Mouse (Mus musculus) Patski (cell line): ENCODE results near the gene Trem1. TPM values are rescaled to one million over a fixed set of nuclear protein-coding genes. Genes with fewer than 3 reads are reported as not detected.

ENCODE experiments used
- ATAC-seq: fragments of 100-300 bp; one replicate; pipeline ENCODE4 v1.8.0; 2021
- CTCF ChIA-PET: fragments of 350-600 bp; sonication (Branson Sonifier 250); formaldehyde crosslinking; loops from one replicate; lab custom pipeline; 2022; ENCODE audit warnings: inconsistent platforms; lab: Charles Lee
- POLR2A ChIA-PET: fragments of 350-600 bp; sonication (Branson Sonifier 250); formaldehyde crosslinking; loops from one replicate; lab custom pipeline; 2022; ENCODE audit warnings: antibody characterized with exemption, inconsistent platforms; lab: Charles Lee
- DNase-seq: peaks from one replicate; pipeline ENCODE4 v3.0.0-alpha.2; 2011; ENCODE audit warnings: low read depth, low spot score
- H3K27me3 ChIP-seq: fragments of 371-371 bp; one replicate; pipeline ENCODE4 v1.5.1; 2021
- CTCF ChIP-seq: fragments of 100-300 bp; IDR thresholded peaks from one replicate; pipeline ENCODE4 v1.5.1; 2021
- in situ Hi-C: fragments of 300-500 bp; cut with MboI; formaldehyde crosslinking; loops from 3 replicates; pipeline ENCODE4 v1.11.1; 2018; ENCODE audit warnings: low pct_unique_long_range_greater_than_20kb, mixed read lengths
- polyA plus RNA-seq: library from polyadenylated mRNA; unstranded; gene quantifications from one replicate; pipeline ENCODE4 v1.2.3, GENCODE M21; 2021

Trem1 gene
- polyA plus RNA-seq, 1 experiment from 2014 or later, result not detected

DNA sequence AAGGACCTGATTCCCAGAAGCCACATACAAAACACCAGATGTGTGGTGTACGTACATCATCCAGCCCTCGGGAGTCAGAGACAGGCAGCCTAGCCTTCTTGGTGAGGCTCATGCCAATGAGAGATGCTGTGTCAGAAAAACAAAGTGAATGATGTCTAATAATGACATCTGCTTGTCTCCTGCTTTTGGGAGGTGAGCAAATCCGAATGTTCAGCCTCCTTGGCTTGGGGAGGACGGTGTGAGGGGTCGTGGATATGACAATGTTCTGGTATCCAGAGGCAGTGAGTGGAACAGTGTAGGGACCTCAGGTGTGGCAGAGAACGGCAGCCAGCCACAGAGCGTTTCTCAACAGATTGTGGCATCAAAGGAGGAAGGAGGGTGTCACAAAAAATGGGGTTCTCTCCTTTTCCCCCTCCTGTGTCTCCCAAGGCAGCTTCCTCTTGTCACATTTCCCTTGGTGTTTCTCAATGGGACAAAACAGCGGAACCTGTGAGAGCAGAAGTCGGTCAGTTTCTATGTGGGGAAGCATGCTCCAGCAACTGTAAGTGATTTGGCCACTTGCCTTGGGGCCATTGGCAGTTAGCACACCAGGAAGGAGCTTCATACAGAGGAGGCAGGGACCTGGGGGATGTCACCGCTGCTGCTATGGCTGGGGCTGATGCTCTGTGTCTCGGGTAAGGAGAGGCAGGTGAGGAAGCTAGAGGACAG, 14.8 kb downstream of the Trem1 start, which contains the start of gene Trem3:
Gene Trem3, plus strand, starts transcription at position 557 of the 708 bp plus-strand sequence.
- POLR2A ChIA-PET, result no interaction called here
- no peak for DNase-seq
- ATAC-seq, result no peak

DNA sequence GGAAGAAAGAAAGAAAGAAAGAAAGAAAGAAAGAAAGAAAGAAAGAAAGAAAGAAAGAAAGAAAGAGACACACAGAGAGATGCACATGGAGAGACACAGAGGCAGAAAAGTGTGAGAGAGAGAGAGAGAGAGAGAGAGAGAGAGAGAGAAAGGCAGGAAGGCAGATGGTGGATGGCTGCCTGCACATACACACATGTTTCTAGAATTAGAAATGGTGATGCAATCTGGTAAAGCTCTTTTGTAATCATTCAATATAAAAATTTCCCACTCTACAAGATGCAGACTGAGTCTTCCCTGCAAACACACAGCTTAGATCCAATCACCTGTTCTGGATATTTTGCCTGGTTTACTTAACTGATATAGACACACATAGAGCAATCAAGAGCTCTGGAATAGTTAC, 16.5 kb downstream of the Trem1 start:
- ATAC-seq (no peak), DNase-seq (no peak)
- ChIA-PET POLR2A (no interaction called here), CTCF (no interaction called here)
- no peaks in the 10 kb centered on the region for H3K27me3 ChIP-seq
- no peak for TF ChIP-seq CTCF
- in situ Hi-C loops, result no loop called here

More for the DNA sequence above, 14.8 kb downstream of the Trem1 start, which contains the start of gene Trem3:
- TF ChIP-seq CTCF, result no peak
- in situ Hi-C loops, result no loop called here
- CTCF ChIA-PET, result no interaction called here
- H3K27me3 ChIP-seq, result no peaks in the 10 kb centered on the region

DNA sequence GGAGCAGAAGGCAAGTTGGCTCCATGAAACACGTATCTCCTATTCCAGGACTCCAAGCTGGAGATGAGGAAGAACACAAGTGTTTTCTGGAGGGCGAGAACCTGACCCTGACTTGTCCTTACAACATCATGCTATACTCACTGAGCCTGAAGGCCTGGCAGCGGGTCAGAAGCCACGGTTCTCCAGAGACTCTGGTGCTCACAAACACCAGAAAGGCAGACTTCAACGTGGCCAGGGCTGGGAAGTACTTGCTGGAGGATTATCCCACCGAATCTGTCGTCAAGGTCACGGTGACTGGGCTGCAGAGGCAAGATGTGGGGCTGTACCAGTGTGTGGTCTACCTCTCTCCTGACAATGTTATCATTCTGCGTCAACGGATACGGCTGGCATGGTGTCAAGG, 16.9 kb downstream of the Trem1 start:
- ChIA-PET POLR2A (no interaction called here), CTCF (no interaction called here)
- H3K27me3 ChIP-seq, result no peaks in the 10 kb centered on the region
- no peak for DNase-seq
- in situ Hi-C loops, result no loop called here
- TF ChIP-seq CTCF, result no peak
- ATAC-seq, result no peak

DNA sequence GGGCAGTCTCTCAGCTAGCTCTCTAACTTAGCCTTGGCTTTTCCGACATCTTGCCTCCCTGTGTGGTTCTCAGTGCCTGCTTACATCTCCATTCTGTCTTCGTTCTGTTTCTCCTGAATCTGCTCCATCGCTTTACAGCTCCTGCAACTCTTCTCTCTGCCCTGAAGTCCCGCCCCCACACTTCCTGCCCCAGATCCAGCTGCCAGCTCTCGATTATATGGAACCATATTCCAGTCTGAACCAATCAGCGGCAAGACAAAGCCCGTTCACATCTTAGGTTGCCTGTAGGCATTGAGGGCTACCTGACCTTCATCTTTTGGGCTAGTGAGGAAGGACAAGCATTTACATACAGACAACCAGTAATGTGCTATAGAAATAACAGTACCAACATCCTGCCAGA, 18.1 kb downstream of the Trem1 start:
- in situ Hi-C loops, result no loop called here
- ChIA-PET POLR2A (interaction anchor here (1.1 kb wide), 1 partner anchor 12 kb away, joined by 3 read pairs; no protein-coding TSS in a partner anchor), CTCF (interaction anchor here (0.6 to 0.8 kb wide), 2 partner anchors 24 to 69 kb away, joined by 3 to 4 read pairs; no protein-coding TSS in a partner anchor)
- ATAC-seq (no peak), DNase-seq (no peak)
- no peak for TF ChIP-seq CTCF
- H3K27me3 ChIP-seq, result peaks cover 5% of the 10 kb centered on the region

DNA sequence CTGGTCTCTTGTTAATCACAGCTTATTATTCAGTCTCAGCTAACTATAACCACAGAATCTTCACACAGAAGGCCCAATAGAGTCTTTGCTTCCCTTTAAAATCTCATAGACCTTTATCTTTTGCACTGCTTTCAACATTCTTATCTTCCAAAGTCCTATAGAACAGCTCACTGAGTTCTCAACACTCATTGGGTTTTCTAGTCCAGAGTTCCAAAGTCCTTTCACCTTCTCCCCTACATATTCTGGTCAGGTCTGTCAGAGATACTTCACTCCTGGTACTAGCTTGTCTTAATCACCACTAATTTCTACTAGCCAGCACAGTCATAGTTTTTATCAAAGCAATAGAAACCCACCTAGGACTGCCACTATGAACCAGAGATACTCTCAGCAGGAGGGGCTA, 24.0 kb downstream of the Trem1 start:
- no peak for DNase-seq
- no peak for ATAC-seq
- H3K27me3 ChIP-seq, result peaks cover 5% of the 10 kb centered on the region
- ChIA-PET POLR2A (no interaction called here), CTCF (no interaction called here)
- TF ChIP-seq CTCF, result no peak
- in situ Hi-C loops, result no loop called here

DNA sequence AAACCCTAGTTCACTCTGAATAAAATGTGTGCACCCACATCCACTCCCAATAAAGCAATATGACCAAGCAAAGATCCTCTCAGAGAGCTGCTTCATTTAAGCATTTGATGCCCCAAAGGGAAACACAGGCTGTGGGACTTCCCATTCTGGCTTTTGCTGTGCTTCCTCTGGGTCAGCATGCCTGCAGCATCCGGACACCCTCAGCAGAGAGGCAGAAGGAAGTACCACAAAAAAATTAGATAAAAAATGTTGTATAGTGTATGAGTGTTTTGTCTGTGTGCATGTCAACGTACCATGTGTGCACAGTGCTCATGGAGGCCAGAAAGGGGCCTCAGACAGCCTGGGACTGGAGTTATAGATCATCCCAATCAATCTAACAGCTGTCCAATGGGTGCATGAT, 29.3 kb downstream of the Trem1 start:
- no peak for TF ChIP-seq CTCF
- in situ Hi-C loops, result no loop called here
- ChIA-PET CTCF (interaction anchor here (1.2 kb wide), 1 partner anchor 11 kb away, joined by 3 read pairs; no protein-coding TSS in a partner anchor), POLR2A (interaction anchor here (0.8 kb wide), 1 partner anchor 11 kb away, joined by 3 read pairs; no protein-coding TSS in a partner anchor)
- H3K27me3 ChIP-seq, result peaks cover 4% of the 10 kb centered on the region
- ATAC-seq (no peak), DNase-seq (no peak)

DNA sequence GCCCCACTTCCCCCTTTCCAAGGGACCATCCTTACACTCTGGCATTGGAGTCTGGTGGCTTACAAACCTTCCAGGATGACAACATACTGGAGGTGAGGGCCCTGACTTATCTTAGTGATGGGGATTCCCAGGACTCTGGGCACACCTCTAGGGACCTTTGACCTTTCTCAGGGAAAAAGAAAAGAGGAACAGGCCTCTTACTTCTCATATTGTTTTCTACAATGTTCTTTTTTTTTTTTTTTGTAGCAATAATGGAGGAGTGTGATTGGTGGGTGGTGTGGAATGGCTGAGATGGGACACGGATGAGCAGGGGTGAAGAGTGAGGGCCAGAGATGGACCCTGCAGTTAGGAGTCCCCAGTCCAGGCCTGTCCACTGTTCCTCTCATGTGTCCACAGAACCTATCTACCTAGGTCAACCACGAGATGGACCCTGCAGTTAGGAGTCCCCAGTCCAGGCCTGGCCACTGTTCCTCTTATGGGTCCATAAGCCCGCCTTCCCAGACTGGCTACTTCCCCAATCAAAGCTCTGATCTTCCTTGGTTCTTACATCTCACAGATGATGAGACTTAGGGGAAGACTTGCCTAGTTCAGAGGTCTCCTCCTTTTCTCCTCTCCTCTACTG, 31.3 kb downstream of the Trem1 start, which contains the start of gene Treml4:
Gene Treml4, plus strand, starts transcription at position 555 of the 622 bp plus-strand sequence.
- in situ Hi-C loops, result no loop called here
- POLR2A ChIA-PET, result interaction anchor here (0.7 kb wide), 1 partner anchor 1705 kb away, joined by 3 read pairs; no protein-coding TSS in a partner anchor
- no peak for ATAC-seq
- peaks cover 6% of the 10 kb centered on the region for H3K27me3 ChIP-seq
- no peak for TF ChIP-seq CTCF
- CTCF ChIA-PET, result interaction anchor here (1.3 to 1.4 kb wide), 2 partner anchors 11 to 73 kb away, joined by 3 to 4 read pairs; no protein-coding TSS in a partner anchor
- no peak for DNase-seq

DNA sequence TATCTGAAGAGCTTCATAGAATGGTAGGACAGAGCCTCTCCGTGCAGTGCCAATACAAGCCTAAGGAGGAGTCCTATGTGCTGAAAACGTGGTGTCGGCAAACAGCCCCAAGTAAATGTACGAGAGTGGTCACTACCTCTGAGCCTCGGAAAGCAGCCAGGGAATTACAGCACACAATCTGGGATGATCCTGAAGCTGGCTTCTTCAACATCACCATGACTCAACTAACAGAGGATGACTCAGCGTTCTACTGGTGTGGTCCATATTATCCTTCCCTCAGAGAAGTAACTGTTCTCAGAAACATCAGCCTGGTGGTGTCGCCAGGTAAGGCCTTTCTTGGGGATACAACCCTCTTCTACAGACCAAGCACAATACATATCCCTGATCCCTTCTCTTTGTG, 32.1 kb downstream of the Trem1 start:
- ChIA-PET POLR2A (no interaction called here), CTCF (interaction anchor here (1.4 to 1.8 kb wide), 2 partner anchors 10 to 12 kb away, joined by 3 to 7 read pairs; no protein-coding TSS in a partner anchor)
- in situ Hi-C loops, result no loop called here
- DNase-seq (no peak), ATAC-seq (no peak)
- TF ChIP-seq CTCF, result no peak
- peaks cover 9% of the 10 kb centered on the region for H3K27me3 ChIP-seq

DNA sequence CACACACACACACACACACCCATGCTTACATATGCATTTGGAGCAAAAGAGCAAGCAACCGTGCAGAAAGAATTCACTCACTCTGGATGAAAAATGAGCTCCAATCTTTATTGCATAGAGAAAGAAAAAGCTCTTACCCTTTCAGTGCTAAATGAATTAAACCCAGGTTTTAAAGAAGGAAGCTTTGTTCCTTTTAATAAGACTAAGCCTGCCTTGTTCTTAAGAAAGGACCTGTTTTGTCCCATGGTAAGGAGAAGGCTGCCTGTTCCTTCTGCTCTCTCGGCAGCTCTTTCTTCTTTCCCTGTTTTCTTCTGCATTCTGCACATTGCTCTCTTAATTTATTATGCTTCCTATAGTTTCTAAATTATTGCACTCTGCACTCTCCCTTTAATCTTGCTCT, 33.6 kb downstream of the Trem1 start:
- no peak for TF ChIP-seq CTCF
- in situ Hi-C loops, result no loop called here
- no peak for ATAC-seq
- H3K27me3 ChIP-seq, result peaks cover 9% of the 10 kb centered on the region
- ChIA-PET CTCF (interaction anchor here (0.9 to 1.8 kb wide), 3 partner anchors 9 to 69 kb away, joined by 3 to 7 read pairs (median 3); no protein-coding TSS in a partner anchor), POLR2A (interaction anchor here (0.9 kb wide), 1 partner anchor 949 kb away, joined by 3 read pairs; no protein-coding TSS in a partner anchor)
- no peak for DNase-seq

DNA sequence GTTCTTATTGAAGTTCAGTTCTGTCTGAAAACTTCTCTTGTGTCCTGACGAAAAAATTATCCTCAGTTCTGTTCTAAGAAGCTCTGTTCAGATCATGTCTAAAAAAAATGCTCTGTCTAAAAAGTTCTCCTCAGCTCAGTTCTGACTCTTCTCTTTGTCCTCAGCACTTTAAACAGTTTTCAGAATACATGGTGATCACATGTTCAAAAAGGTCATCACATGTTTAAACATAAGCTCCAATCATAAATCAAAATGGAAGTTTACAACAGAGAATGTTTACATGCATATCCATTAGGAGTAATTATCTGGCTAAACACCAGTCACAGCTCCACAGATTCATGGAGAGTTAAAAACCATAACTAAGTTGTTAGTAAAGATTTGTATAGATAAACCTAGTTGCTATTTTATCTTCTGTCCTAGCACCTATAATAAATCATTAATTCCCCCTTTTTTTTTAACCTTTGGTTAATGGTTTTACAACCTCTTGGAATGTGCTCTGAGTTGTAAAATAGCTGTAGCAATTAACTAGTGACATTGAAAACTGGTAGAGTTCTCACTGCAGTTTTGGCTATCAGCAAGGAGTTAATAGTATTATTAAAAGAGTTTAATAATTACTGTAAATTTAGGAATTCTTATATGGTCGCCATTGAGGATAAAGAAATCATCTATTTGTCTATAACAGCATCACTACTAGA, 34.2 kb downstream of the Trem1 start:
- H3K27me3 ChIP-seq, result peaks cover 9% of the 10 kb centered on the region
- no peak for TF ChIP-seq CTCF
- POLR2A ChIA-PET, result interaction anchor here (0.9 kb wide), 1 partner anchor 950 kb away, joined by 3 read pairs; no protein-coding TSS in a partner anchor
- DNase-seq, result no peak
- CTCF ChIA-PET, result interaction anchor here (0.9 to 1.4 kb wide), 2 partner anchors 12 to 69 kb away, joined by 3 read pairs; no protein-coding TSS in a partner anchor
- in situ Hi-C loops, result no loop called here
- no peak for ATAC-seq
